Mouse (Mus musculus): ENCODE measurements around the gene En1. TPM values are rescaled to one million over a fixed set of nuclear protein-coding genes. Genes with fewer than 3 reads are reported as not detected.

En1 gene
- polyA plus RNA-seq, 1 experiment = not detected

- WGBS = 5% methylated on average over 35 of the region's 35 CpGs
- H3K4me1 ChIP-seq (ENCODE audit: control insufficient read depth, insufficient read depth, low read length) = no peaks in the 10 kb centered on the region
- TF ChIP-seq POLR2A (IDR thresholded peaks at IDR 0.05; ENCODE audit: borderline replicate concordance, control insufficient read depth, low read depth, low read length) (no peak), CTCF (IDR thresholded peaks at IDR 0.05; ENCODE audit: control insufficient read depth, insufficient read depth, low read length) (no peak)
- H3K27ac ChIP-seq (ENCODE audit: control insufficient read depth, insufficient read depth, low read depth, low read length, poor library complexity) = no peak overlapping the region
- no peak overlapping the region for H3K4me3 ChIP-seq (replicated peaks; ENCODE audit: control insufficient read depth, low read depth, low read length)
Measured at GRCm38 (mm10) chr1:120603656-120604051, 1.4 kb downstream of the En1 start.

- no peaks in the 10 kb centered on the region for H3K4me1 ChIP-seq (ENCODE audit: control insufficient read depth, insufficient read depth, low read length)
- H3K4me3 ChIP-seq (replicated peaks; ENCODE audit: control insufficient read depth, low read depth, low read length) = no peak overlapping the region
- H3K27ac ChIP-seq (ENCODE audit: control insufficient read depth, insufficient read depth, low read depth, low read length, poor library complexity) = no peak overlapping the region
- 9% methylated on average over 30 of the region's 30 CpGs for WGBS
- TF ChIP-seq POLR2A (IDR thresholded peaks at IDR 0.05; ENCODE audit: borderline replicate concordance, control insufficient read depth, low read depth, low read length) (no peak), CTCF (IDR thresholded peaks at IDR 0.05; ENCODE audit: control insufficient read depth, insufficient read depth, low read length) (no peak)
Measured at GRCm38 (mm10) chr1:120604431-120605142, 2.4 kb downstream of the En1 start.

- 11% methylated on average over 8 of the region's 8 CpGs for WGBS
- Histone ChIP-seq H3K4me3 (replicated peaks; ENCODE audit: control insufficient read depth, low read depth, low read length) (no peak overlapping the region), H3K27ac (ENCODE audit: control insufficient read depth, insufficient read depth, low read depth, low read length, poor library complexity) (no peak overlapping the region), H3K4me1 (ENCODE audit: control insufficient read depth, insufficient read depth, low read length) (no peaks in the 10 kb centered on the region)
- TF ChIP-seq POLR2A (IDR thresholded peaks at IDR 0.05; ENCODE audit: borderline replicate concordance, control insufficient read depth, low read depth, low read length) (no peak), CTCF (IDR thresholded peaks at IDR 0.05; ENCODE audit: control insufficient read depth, insufficient read depth, low read length) (no peak)
Measured at GRCm38 (mm10) chr1:120605143-120605435, 2.9 kb downstream of the En1 start.

- Histone ChIP-seq H3K27ac (ENCODE audit: control insufficient read depth, insufficient read depth, low read depth, low read length, poor library complexity) (no peak overlapping the region), H3K4me1 (ENCODE audit: control insufficient read depth, insufficient read depth, low read length) (no peaks in the 10 kb centered on the region), H3K4me3 (replicated peaks; ENCODE audit: control insufficient read depth, low read depth, low read length) (no peak overlapping the region)
- no peak for TF ChIP-seq POLR2A (IDR thresholded peaks at IDR 0.05; ENCODE audit: borderline replicate concordance, control insufficient read depth, low read depth, low read length)
- TF ChIP-seq CTCF (IDR thresholded peaks at IDR 0.05; ENCODE audit: control insufficient read depth, insufficient read depth, low read length) = no peak
- 13% methylated on average over 6 of the region's 6 CpGs for WGBS
Measured at GRCm38 (mm10) chr1:120605521-120606310, 3.5 kb downstream of the En1 start.

GRCm38 (mm10) chr1:120606641-120607575 lies 4.7 kb downstream of the En1 start:
- H3K27ac ChIP-seq (ENCODE audit: control insufficient read depth, insufficient read depth, low read depth, low read length, poor library complexity) = no peak overlapping the region
- no peak overlapping the region for H3K4me3 ChIP-seq (replicated peaks; ENCODE audit: control insufficient read depth, low read depth, low read length)
- WGBS = 3% methylated on average over 52 of the region's 52 CpGs
- H3K4me1 ChIP-seq (ENCODE audit: control insufficient read depth, insufficient read depth, low read length) = no peaks in the 10 kb centered on the region
- TF ChIP-seq POLR2A (IDR thresholded peaks at IDR 0.05; ENCODE audit: borderline replicate concordance, control insufficient read depth, low read depth, low read length) (no peak), CTCF (IDR thresholded peaks at IDR 0.05; ENCODE audit: control insufficient read depth, insufficient read depth, low read length) (no peak)

- H3K4me3 ChIP-seq (replicated peaks; ENCODE audit: control insufficient read depth, low read depth, low read length) = no peak overlapping the region
- H3K27ac ChIP-seq (ENCODE audit: control insufficient read depth, insufficient read depth, low read depth, low read length, poor library complexity) = no peak overlapping the region
- 27% methylated on average over 11 of the region's 11 CpGs for WGBS
- H3K4me1 ChIP-seq (ENCODE audit: control insufficient read depth, insufficient read depth, low read length) = no peaks in the 10 kb centered on the region
- no peak for TF ChIP-seq CTCF (IDR thresholded peaks at IDR 0.05; ENCODE audit: control insufficient read depth, insufficient read depth, low read length)
- no peak for TF ChIP-seq POLR2A (IDR thresholded peaks at IDR 0.05; ENCODE audit: borderline replicate concordance, control insufficient read depth, low read depth, low read length)
Measured at GRCm38 (mm10) chr1:120607576-120608400, 5.6 kb downstream of the En1 start.

DNA sequence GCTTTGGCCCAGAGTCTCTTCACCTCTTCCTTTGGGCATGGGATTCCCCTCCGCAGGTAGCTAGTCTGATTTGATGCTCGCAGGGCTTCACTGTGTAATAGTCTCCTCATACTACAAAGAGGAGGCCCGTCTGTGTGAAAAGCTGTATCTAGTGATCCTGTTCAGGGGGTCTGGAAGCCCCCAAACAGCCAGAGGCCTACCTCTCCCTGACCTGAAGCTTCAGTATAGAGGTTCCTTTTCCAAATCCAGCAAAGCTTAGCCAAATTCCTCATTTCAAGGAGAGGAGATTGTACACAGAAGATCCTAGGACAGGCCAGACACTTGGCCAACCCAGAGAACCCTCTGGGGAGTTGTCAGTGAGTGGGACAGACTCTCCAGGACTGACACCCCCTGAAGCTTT lies 6.2 kb downstream of the En1 start:
- Histone ChIP-seq H3K27ac (ENCODE audit: control insufficient read depth, insufficient read depth, low read depth, low read length, poor library complexity) (no peak overlapping the region), H3K4me1 (ENCODE audit: control insufficient read depth, insufficient read depth, low read length) (no peaks in the 10 kb centered on the region), H3K4me3 (replicated peaks; ENCODE audit: control insufficient read depth, low read depth, low read length) (no peak overlapping the region)
- 60% methylated on average over 3 of the region's 3 CpGs for WGBS
- TF ChIP-seq CTCF (IDR thresholded peaks at IDR 0.05; ENCODE audit: control insufficient read depth, insufficient read depth, low read length) (no peak), POLR2A (IDR thresholded peaks at IDR 0.05; ENCODE audit: borderline replicate concordance, control insufficient read depth, low read depth, low read length) (no peak)
